Mouse (Mus musculus): Measurements from ENCODE around the gene Sox6.

DNA sequence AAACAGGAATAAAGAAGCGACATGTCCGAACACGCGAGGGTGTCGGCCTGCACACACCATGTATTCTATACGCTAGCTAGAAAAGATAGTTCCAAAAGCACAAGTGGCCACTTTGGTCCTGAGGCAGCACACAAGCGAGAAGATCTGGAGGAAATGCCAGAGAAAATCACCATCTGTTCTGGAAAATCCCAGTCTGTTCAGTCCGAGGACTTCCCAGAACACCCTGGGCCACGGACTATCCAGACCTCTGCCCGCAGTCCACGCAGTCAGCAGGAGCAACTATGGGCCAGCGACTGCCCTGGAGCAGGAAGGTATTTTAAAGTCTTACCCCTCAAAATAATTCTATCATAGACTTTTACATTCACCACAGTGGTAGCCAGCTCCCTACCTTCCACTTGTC lies 92.0 kb downstream of the Sox6 start:
- TF ChIP-seq CTCF (IDR thresholded peaks at IDR 0.05): no peak
- no peak for TF ChIP-seq POLR2A (IDR thresholded peaks at IDR 0.05; ENCODE audit: insufficient read depth, low read depth, low read length)
- TF ChIP-seq EP300 (IDR thresholded peaks at IDR 0.05; ENCODE audit: insufficient read depth, low read depth, low read length): no peak
